Comparison of ENCODE assay signal across 20 mouse cellular contexts in the genomic region with DNA sequence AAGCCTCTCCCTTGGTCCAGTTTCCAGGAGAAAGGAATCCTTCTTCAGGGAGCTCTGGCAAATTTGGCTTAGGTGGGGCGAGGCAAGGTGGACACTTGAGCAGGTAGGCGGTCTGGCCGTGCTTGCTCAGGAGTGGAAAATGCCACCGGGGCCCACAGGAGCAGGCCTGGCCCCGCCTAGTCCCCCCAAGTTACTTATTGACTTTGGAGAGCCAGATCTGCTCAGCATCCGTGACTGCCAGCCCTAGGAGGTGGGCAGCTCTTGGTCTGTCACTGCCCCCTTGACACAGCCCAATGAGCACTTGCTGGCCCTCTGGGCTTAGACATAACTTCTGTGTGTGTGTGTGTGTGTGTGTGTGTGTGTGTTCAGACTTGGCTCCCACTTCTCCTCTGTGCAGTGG. TPM values are rescaled to one million over a fixed set of nuclear protein-coding genes. Genes with fewer than 3 reads are reported as not detected.
DNase-seq lines count a peak whose midpoint lies in the region; ATAC-seq lines count a peak whose summit lies in the region.
"Had no signal": no experiment of that assay in that cellular context is flagged by ENCODE, and none has a peak within 500 bp of the region (broad histone marks: within the 10 kb centered on the region; RNA-seq: fewer than 3 reads in every experiment).

A gene (minus strand): TSS at position 236 of the 400 bp plus-strand sequence.

- peak within 1 kb of the TSS; percentile 34; the same call in 1 of the 2 replicates for H3K9ac ChIP-seq in heart, embryonic 14.5 days (ENCODE audit: low read length)
- H3K9ac ChIP-seq in hindbrain, embryonic 11.5 days (ENCODE audit: low read depth, low read length) = no peak within 1 kb of the TSS
- H3K9ac ChIP-seq: embryonic facial prominence, embryonic 15.5 days had no signal

- peaks cover 16 to 32% of the 10 kb centered on the region in 2 experiments for H3K4me1 ChIP-seq in heart, embryonic 14.5 days (ENCODE audit: control insufficient read depth in 2 of 2, insufficient read depth in 2 of 2, low read length in 2 of 2)
- no peaks in the 10 kb centered on the region for H3K4me1 ChIP-seq in hindbrain, embryonic 11.5 days (replicated peaks; ENCODE audit: control insufficient read depth, insufficient read depth, low read length)
- H3K4me1 ChIP-seq: embryonic facial prominence, embryonic 15.5 days had no signal

- H3K36me3 ChIP-seq in heart, embryonic 14.5 days (ENCODE audit: control insufficient read depth, insufficient read depth, low read length) = peaks cover 19% of the 10 kb centered on the region
- no peaks in the 10 kb centered on the region for H3K36me3 ChIP-seq in hindbrain, embryonic 11.5 days (ENCODE audit: control insufficient read depth, insufficient read depth, low read length)
- H3K36me3 ChIP-seq: embryonic facial prominence, embryonic 15.5 days had no signal

- intact Hi-C loops in heart, postnatal 10 days (cut with DNase I) = no loop called here
- intact Hi-C loops in left cerebral cortex, postnatal 25 days (cut with DNase I) = no loop called here

- 78% methylated on average over 6 of the region's 6 CpGs for WGBS in heart, embryonic 14.5 days
- 88% methylated on average over 6 of the region's 6 CpGs for WGBS in hindbrain, embryonic 11.5 days

- DNase-seq in heart, postnatal 10 days = no peak
- peak; percentile 97 for DNase-seq in kidney, adult 9 months
- peak; percentile 70 to 76 for DNase-seq in lung, adult 18-20 months
- peak; percentile 64 to 88 for DNase-seq in lung, postnatal 4 days
- DNase-seq in hindbrain, embryonic 11.5 days (ENCODE audit: low spot score) = no peak
- no peak for DNase-seq in left cerebral cortex, postnatal 25 days (ENCODE audit: low spot score in 2 of 2)
- DNase-seq in thymus, postnatal 14 days = no peak
- DNase-seq: adrenal gland, postnatal 14 days; cerebellum, postnatal 36 days; gastrocnemius, adult 2 months; liver; midbrain, embryonic 14.5 days; thymus, postnatal 25 days had no signal

- peak within 1 kb of the TSS; percentile 10 to 35; a peak in 2 of 4 replicates for H3K27ac ChIP-seq in heart, embryonic 14.5 days (replicated peaks in 1 of 2; ENCODE audit: control insufficient read depth in 1 of 2, insufficient read depth in 1 of 2, low read depth in 2 of 2, low read length in 2 of 2)
- no peak within 1 kb of the TSS for H3K27ac ChIP-seq in hindbrain, embryonic 11.5 days (ENCODE audit: low read depth, low read length)
- H3K27ac ChIP-seq: embryonic facial prominence, embryonic 15.5 days; gastrocnemius, adult 2 months had no signal

- no peak within 1 kb of the TSS for H3K4me3 ChIP-seq in heart, embryonic 14.5 days (ENCODE audit: control insufficient read depth in 1 of 2, insufficient read depth in 1 of 2, low read depth in 1 of 2, low read length in 2 of 2)
- no peak within 1 kb of the TSS for H3K4me3 ChIP-seq in hindbrain, embryonic 11.5 days (ENCODE audit: low read depth, low read length)
- H3K4me3 ChIP-seq: embryonic facial prominence, embryonic 15.5 days; gastrocnemius, adult 2 months had no signal

- no peak for ATAC-seq in heart, embryonic 14.5 days (ENCODE audit: insufficient number of reproducible peaks, insufficient read depth, low FRiP score, low read depth)
- no peak for ATAC-seq in hindbrain, embryonic 11.5 days (ENCODE audit: low FRiP score)
- ATAC-seq: forebrain, embryonic 14.5 days; hindbrain, embryonic 16.5 days had no signal

- no peaks in the 10 kb centered on the region for H3K9me3 ChIP-seq in heart, embryonic 14.5 days (ENCODE audit: control insufficient read depth, low read length)
- H3K9me3 ChIP-seq in hindbrain, embryonic 11.5 days (ENCODE audit: control insufficient read depth, low read length) = no peaks in the 10 kb centered on the region
- H3K9me3 ChIP-seq: embryonic facial prominence, embryonic 15.5 days; G1E had no signal

- no peak within 1 kb of the TSS for H3K4me2 ChIP-seq in heart, embryonic 14.5 days (ENCODE audit: low read length)
- no peak within 1 kb of the TSS for H3K4me2 ChIP-seq in hindbrain, embryonic 11.5 days (replicated peaks; ENCODE audit: low read depth, low read length)
- H3K4me2 ChIP-seq: embryonic facial prominence, embryonic 15.5 days had no signal

- H3K27me3 ChIP-seq in heart, embryonic 14.5 days (ENCODE audit: control insufficient read depth, insufficient read depth, low read length) = no peaks in the 10 kb centered on the region
- H3K27me3 ChIP-seq in hindbrain, embryonic 11.5 days (ENCODE audit: control insufficient read depth, insufficient read depth, low read length) = no peaks in the 10 kb centered on the region; the same call in 1 of the 2 replicates

RNA-seq across cellular contexts. Expression of the gene that starts here (rescaled TPM):
- polyA plus RNA-seq in heart, embryonic 14.5 days (2014; fragmentation: Nextera tagmentation; extraction: Ambion mirVana) = 21.5 and 26.4 TPM in 2 replicates
- 1 to 10 TPM; 3.2 to 3.6 TPM for total RNA-seq in heart, postnatal 10 days (2021)
- polyA plus RNA-seq in hindbrain, embryonic 11.5 days (2014; fragmentation: Nextera tagmentation; extraction: Ambion mirVana) = not detected in 2 replicates
- not detected for total RNA-seq in left cerebral cortex, postnatal 25 days (2021)
- total RNA-seq: adrenal gland, postnatal 14 days; gastrocnemius, adult 2 months; layer of hippocampus, adult 18-20 months; left cerebral cortex, postnatal 10 days had no signal
- polyA plus RNA-seq: forebrain, embryonic 14.5 days; G1E; hindbrain, embryonic 16.5 days; midbrain, embryonic 14.5 days had no signal

Comparison
In these comparisons a context has a peak if more than half of its experiments do, and no peak if none do; other contexts are left out.
1. RNA of the gene that starts here (total RNA-seq): 3.2 to 3.6 TPM in heart, postnatal 10 days; not detected in left cerebral cortex, postnatal 25 days; every median in the first group is over 4 times any median in the second.
2. RNA of the gene that starts here (polyA plus RNA-seq): 21.5 to 26.4 TPM in heart, embryonic 14.5 days; not detected in hindbrain, embryonic 11.5 days; every median in the first group is over 10 times any median in the second.
3. DNase-seq: peak in kidney, adult 9 months (single experiment), lung, adult 18-20 months (2 of 2) and lung, postnatal 4 days (2 of 2); none in heart, postnatal 10 days (0 of 2), hindbrain, embryonic 11.5 days (single experiment), left cerebral cortex, postnatal 25 days (0 of 2) and thymus, postnatal 14 days (single experiment).